Mouse (Mus musculus) forebrain, embryonic 13.5 days (tissue): ENCODE results near the gene Wdr53. TPM values are rescaled to one million over a fixed set of nuclear protein-coding genes. Genes with fewer than 3 reads are reported as not detected.
"Not testable (repeated sequence)": the region's sequence is repeated elsewhere in the genome, so short reads cannot be mapped to it uniquely, and the experiment has no call there.

Experiments used
- ATAC-seq: fragments of 200-750 bp; cut with Nextera tagmentation; 2 replicates; pipeline ENCODE4 v1.8.0; 2017
- H3K27ac ChIP-seq: fragments of 300-500 bp; sonication (generic); 2 replicates; pipeline ENCODE4 v1.5.1; 2015; ENCODE audit warnings: inconsistent platforms, mild to moderate bottlenecking, moderate library complexity
- H3K27me3 ChIP-seq: fragments of 300-500 bp; sonication (generic); 2 replicates; pipeline ENCODE4 v1.6.1; 2015; ENCODE audit warnings: mild to moderate bottlenecking, inconsistent platforms
- H3K36me3 ChIP-seq: fragments of 300-500 bp; sonication (generic); 2 replicates; pipeline ENCODE4 v1.6.1; 2015; ENCODE audit warnings: mild to moderate bottlenecking, inconsistent platforms; ENCODE audit not compliant: poor library complexity, severe bottlenecking
- H3K4me1 ChIP-seq: fragments of 300-500 bp; sonication (generic); 2 replicates; pipeline ENCODE4 v1.6.1; 2015; ENCODE audit warnings: inconsistent platforms
- H3K4me2 ChIP-seq: fragments of 300-500 bp; sonication (generic); 2 replicates; pipeline ENCODE4 v1.6.1; 2015; ENCODE audit warnings: inconsistent platforms, mild to moderate bottlenecking, moderate library complexity
- H3K4me3 ChIP-seq: fragments of 300-500 bp; sonication (generic); 2 replicates; pipeline ENCODE4 v1.5.1; 2015; ENCODE audit warnings: mild to moderate bottlenecking, inconsistent platforms
- H3K9ac ChIP-seq: fragments of 300-500 bp; sonication (generic); 2 replicates; pipeline ENCODE4 v1.6.1; 2015; ENCODE audit warnings: mild to moderate bottlenecking, inconsistent platforms
- H3K9me3 ChIP-seq: fragments of 300-500 bp; sonication (generic); replicated peaks from 2 replicates; pipeline ENCODE4 v1.6.1; 2016; ENCODE audit warnings: inconsistent platforms
- WGBS: fragments of 180-500 bp; shearing (Covaris S2); methylation state at CpG from one replicate; pipeline ENCODE4 v1.1.7; 2015; 5-methylcytosine and 5-hydroxymethylcytosine counted together
- polyA plus RNA-seq: library from polyadenylated mRNA; unstranded; fragments of >200 nt; fragmentation: Nextera tagmentation; extraction: Ambion mirVana; gene quantifications from 2 replicates; pipeline ENCODE4 v1.2.1, GENCODE M21; 2015

The Wdr53 gene
- polyA plus RNA-seq, 1 experiment from 2014 or later: 18.3 TPM

- Histone ChIP-seq H3K9ac (no peak overlapping the region), H3K36me3 (peaks cover 30% of the 10 kb centered on the region), H3K4me3 (no peak overlapping the region), H3K4me2 (no peak overlapping the region), H3K4me1 (peaks cover 8% of the 10 kb centered on the region), H3K27me3 (no peaks in the 10 kb centered on the region), H3K27ac (no peak overlapping the region), H3K9me3 (no peaks in the 10 kb centered on the region)
- WGBS: 92% methylated on average over 2 of the region's 2 CpGs
- ATAC-seq: no peak
Measured at GRCm38 (mm10) chr16:32239428-32240312, 7.4 kb upstream of the Wdr53 start.

- Histone ChIP-seq H3K27ac (no peak overlapping the region), H3K9me3 (no peaks in the 10 kb centered on the region), H3K27me3 (no peaks in the 10 kb centered on the region), H3K4me3 (no peak overlapping the region), H3K9ac (no peak overlapping the region), H3K4me1 (peaks cover 31% of the 10 kb centered on the region), H3K4me2 (peak overlapping the region; percentile 2; the same call in 1 of the 2 replicates), H3K36me3 (peaks cover 7% of the 10 kb centered on the region; the same call in 1 of the 2 replicates)
- no peak for ATAC-seq
- 93% methylated on average over 3 of the region's 3 CpGs for WGBS
Measured at GRCm38 (mm10) chr16:32243901-32244300, 3.1 kb upstream of the Wdr53 start.

- ATAC-seq: no peak; the same call in 1 of the 2 replicates
- WGBS: 1% methylated on average over 36 of the region's 41 CpGs
- no peaks in the 10 kb centered on the region; the same call in 1 of the 2 replicates for H3K36me3 ChIP-seq
- peaks cover 31% of the 10 kb centered on the region for H3K4me1 ChIP-seq
- peak overlapping the region; percentile 95 for H3K4me3 ChIP-seq
- no peaks in the 10 kb centered on the region for H3K9me3 ChIP-seq
- peak overlapping the region; percentile 92 for H3K27ac ChIP-seq
- no peaks in the 10 kb centered on the region for H3K27me3 ChIP-seq
- peak overlapping the region; percentile 75 for H3K4me2 ChIP-seq
- peak overlapping the region; percentile 95 for H3K9ac ChIP-seq
Measured at GRCm38 (mm10) chr16:32246351-32246791, 656 bp upstream of the Wdr53 start.

GRCm38 (mm10) chr16:32264225-32264624 is 17.2 kb downstream of the Wdr53 start:
- not testable (repeated sequence) for H3K27me3 ChIP-seq, H3K27ac ChIP-seq, H3K9me3 ChIP-seq, H3K36me3 ChIP-seq, H3K4me1 ChIP-seq, H3K9ac ChIP-seq, H3K4me3 ChIP-seq, H3K4me2 ChIP-seq, ATAC-seq
- 93% methylated on average over 2 of the region's 2 CpGs for WGBS

GRCm38 (mm10) chr16:32271291-32271690 is 24.3 kb downstream of the Wdr53 start, which contains the start of gene Smco1:
TSS of gene Smco1 (plus strand) at chr16:32271468.
- H3K9ac ChIP-seq: no peak within 1 kb of the TSS
- no peaks in the 10 kb centered on the region for H3K27me3 ChIP-seq
- H3K4me2 ChIP-seq: no peak within 1 kb of the TSS
- H3K36me3 ChIP-seq: no peaks in the 10 kb centered on the region
- no peaks in the 10 kb centered on the region for H3K9me3 ChIP-seq
- ATAC-seq: no peak
- 90% methylated on average over 11 of the region's 11 CpGs for WGBS
- no peak within 1 kb of the TSS for H3K4me3 ChIP-seq
- no peak within 1 kb of the TSS for H3K27ac ChIP-seq
- no peaks in the 10 kb centered on the region for H3K4me1 ChIP-seq

GRCm38 (mm10) chr16:32273338-32273737 is 26.3 kb downstream of the Wdr53 start:
- ATAC-seq: no peak
- no peaks in the 10 kb centered on the region for H3K36me3 ChIP-seq

GRCm38 (mm10) chr16:32275041-32275440 is 28.0 kb downstream of the Wdr53 start:
- WGBS: 86% methylated on average over 6 of the region's 6 CpGs
- peaks cover 22% of the 10 kb centered on the region for H3K4me1 ChIP-seq
- ATAC-seq: no peak

More at GRCm38 (mm10) chr16:32273338-32273737, 26.3 kb downstream of the Wdr53 start:
- H3K4me3 ChIP-seq: no peak overlapping the region
- no peaks in the 10 kb centered on the region for H3K27me3 ChIP-seq
- H3K4me2 ChIP-seq: no peak overlapping the region
- H3K9ac ChIP-seq: no peak overlapping the region
- no peaks in the 10 kb centered on the region for H3K9me3 ChIP-seq
- peaks cover 6% of the 10 kb centered on the region for H3K4me1 ChIP-seq
- no peak overlapping the region for H3K27ac ChIP-seq
- 59% methylated on average over 9 of the region's 9 CpGs for WGBS

GRCm38 (mm10) chr16:32275830-32276229 is 28.8 kb downstream of the Wdr53 start:
- no peaks in the 10 kb centered on the region for H3K9me3 ChIP-seq
- no peaks in the 10 kb centered on the region for H3K27me3 ChIP-seq
- H3K36me3 ChIP-seq: peaks cover 9% of the 10 kb centered on the region
- H3K9ac ChIP-seq: no peak overlapping the region
- ATAC-seq: no peak
- H3K4me2 ChIP-seq: no peak overlapping the region
- WGBS: 94% methylated on average over 1 of the region's 1 CpGs
- H3K27ac ChIP-seq: no peak overlapping the region
- H3K4me1 ChIP-seq: peaks cover 30% of the 10 kb centered on the region
- H3K4me3 ChIP-seq: no peak overlapping the region

More at GRCm38 (mm10) chr16:32275041-32275440, 28.0 kb downstream of the Wdr53 start:
- no peaks in the 10 kb centered on the region for H3K9me3 ChIP-seq
- H3K36me3 ChIP-seq: peaks cover 3% of the 10 kb centered on the region
- no peak overlapping the region for H3K9ac ChIP-seq
- no peak overlapping the region for H3K4me3 ChIP-seq
- no peak overlapping the region for H3K27ac ChIP-seq
- H3K4me2 ChIP-seq: no peak overlapping the region
- no peaks in the 10 kb centered on the region for H3K27me3 ChIP-seq

GRCm38 (mm10) chr16:32277308-32278256 is 30.6 kb downstream of the Wdr53 start, which contains the start of gene Rnf168:
TSS of gene Rnf168 (plus strand) at chr16:32277459.
- peak within 1 kb of the TSS; percentile 94 for H3K27ac ChIP-seq
- H3K4me2 ChIP-seq: peak within 1 kb of the TSS; percentile 70
- H3K9ac ChIP-seq: peak within 1 kb of the TSS; percentile 92
- peaks cover 13% of the 10 kb centered on the region for H3K36me3 ChIP-seq
- H3K4me1 ChIP-seq: peaks cover 36% of the 10 kb centered on the region
- peak; percentile 96 for ATAC-seq
- WGBS: under 1% methylated on average over 75 of the region's 75 CpGs
- no peaks in the 10 kb centered on the region for H3K9me3 ChIP-seq
- H3K4me3 ChIP-seq: peak within 1 kb of the TSS; percentile 88
- no peaks in the 10 kb centered on the region for H3K27me3 ChIP-seq

- Histone ChIP-seq H3K4me2 (peak overlapping the region; percentile 70), H3K27me3 (no peaks in the 10 kb centered on the region), H3K9ac (peak overlapping the region; percentile 92), H3K9me3 (no peaks in the 10 kb centered on the region), H3K27ac (no peak overlapping the region), H3K4me1 (peaks cover 38% of the 10 kb centered on the region), H3K4me3 (peak overlapping the region; percentile 88), H3K36me3 (peaks cover 21% of the 10 kb centered on the region)
- WGBS: 57% methylated on average over 7 of the region's 7 CpGs
- no peak for ATAC-seq
Measured at GRCm38 (mm10) chr16:32278396-32278795, 31.4 kb downstream of the Wdr53 start.

- WGBS: 90% methylated on average over 8 of the region's 8 CpGs
- peak overlapping the region; percentile 39 for H3K4me2 ChIP-seq
- no peak for ATAC-seq
- peaks cover 38% of the 10 kb centered on the region for H3K4me1 ChIP-seq
- no peaks in the 10 kb centered on the region for H3K9me3 ChIP-seq
- peak overlapping the region; percentile 0; the same call in 1 of the 2 replicates for H3K9ac ChIP-seq
- H3K27ac ChIP-seq: no peak overlapping the region
- no peaks in the 10 kb centered on the region for H3K27me3 ChIP-seq
- peak overlapping the region; percentile 8 for H3K4me3 ChIP-seq
- peaks cover 37% of the 10 kb centered on the region for H3K36me3 ChIP-seq
Measured at GRCm38 (mm10) chr16:32280211-32280610, 33.2 kb downstream of the Wdr53 start.
